Comparison of ENCODE assay signal across 9 mouse cellular contexts in the genomic region with DNA sequence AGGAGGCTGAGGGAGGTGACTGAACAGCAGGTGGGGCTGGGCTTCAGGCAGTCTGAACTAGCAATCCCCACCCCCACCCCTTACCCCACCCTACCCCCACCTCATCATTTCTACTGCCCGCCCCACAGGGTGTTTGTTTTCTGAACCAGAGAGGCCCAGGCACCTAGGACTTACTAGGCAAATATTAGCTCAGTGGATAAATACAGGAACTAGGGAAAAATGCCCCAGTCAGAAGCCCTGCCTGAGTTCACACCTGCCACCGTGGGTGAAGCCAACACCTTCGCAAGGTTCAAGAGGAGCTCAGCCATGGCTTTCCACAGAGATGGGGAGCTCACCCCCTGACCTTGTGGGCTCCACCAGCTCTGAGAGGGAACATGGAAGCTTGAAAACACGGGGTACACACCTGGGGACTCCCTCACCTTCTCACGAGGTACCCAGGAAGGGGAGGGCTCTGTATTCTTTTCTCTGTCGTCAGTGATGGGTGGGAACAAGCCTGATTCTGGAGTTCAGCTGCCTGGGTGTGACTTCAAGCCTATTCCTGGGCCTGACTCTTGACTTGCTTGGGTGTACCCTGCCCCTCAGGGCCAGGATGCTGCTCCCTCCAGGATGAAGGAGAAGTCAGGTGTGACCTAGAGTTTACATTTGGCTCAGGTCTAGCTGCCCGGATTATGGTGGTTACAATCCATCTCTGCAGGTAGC. TPM values are rescaled to one million over a fixed set of nuclear protein-coding genes. Genes with fewer than 3 reads are reported as not detected.
DNase-seq lines count a peak whose midpoint lies in the region; ATAC-seq lines count a peak whose summit lies in the region.
"Had no signal": no experiment of that assay in that cellular context is flagged by ENCODE, and none has a peak within 500 bp of the region (broad histone marks: within the 10 kb centered on the region; RNA-seq: fewer than 3 reads in every experiment).

Adgrg1 (plus strand) TSS at position 285 of the 699 bp plus-strand sequence.

- H3K27ac ChIP-seq in forebrain, embryonic 12.5 days = no peak within 1 kb of the TSS
- peak within 1 kb of the TSS; percentile 84 for H3K27ac ChIP-seq in intestine, embryonic 14.5 days (ENCODE audit: low read depth)
- no peak within 1 kb of the TSS for H3K27ac ChIP-seq in limb, embryonic 10.5 days
- H3K27ac ChIP-seq: limb, embryonic 12.5 days had no signal

- WGBS in forebrain, embryonic 12.5 days = 56% methylated on average over 7 of the region's 7 CpGs
- 34% methylated on average over 7 of the region's 7 CpGs for WGBS in intestine, embryonic 14.5 days
- WGBS in limb, embryonic 10.5 days = 45% methylated on average over 7 of the region's 7 CpGs

- H3K9ac ChIP-seq in forebrain, embryonic 12.5 days = no peak within 1 kb of the TSS
- H3K9ac ChIP-seq in intestine, embryonic 14.5 days (ENCODE audit: low read length) = no peak within 1 kb of the TSS
- H3K9ac ChIP-seq: limb, embryonic 12.5 days had no signal

- peaks cover 16% of the 10 kb centered on the region; the same call in 1 of the 2 replicates for H3K27me3 ChIP-seq in forebrain, embryonic 12.5 days
- H3K27me3 ChIP-seq in intestine, embryonic 14.5 days (replicated peaks; ENCODE audit: control insufficient read depth, insufficient read depth, low read length) = 0 out of 2 replicates have a peak, but pooled peaks cover 4% of the 10 kb centered on the region
- H3K27me3 ChIP-seq in limb, embryonic 10.5 days (ENCODE audit: low read depth, poor library complexity, severe bottlenecking) = peaks cover 56% of the 10 kb centered on the region

- H3K4me2 ChIP-seq in forebrain, embryonic 12.5 days = no peak within 1 kb of the TSS
- 0 out of 2 replicates have a peak within 1 kb of the TSS, but pooled peaks have one; percentile 8 for H3K4me2 ChIP-seq in intestine, embryonic 14.5 days (ENCODE audit: low read length)
- H3K4me2 ChIP-seq: limb, embryonic 12.5 days had no signal

- no peak within 1 kb of the TSS for H3K4me3 ChIP-seq in forebrain, embryonic 12.5 days (replicated peaks)
- H3K4me3 ChIP-seq in intestine, embryonic 14.5 days (ENCODE audit: low read depth, low read length) = no peak within 1 kb of the TSS
- no peak within 1 kb of the TSS for H3K4me3 ChIP-seq in limb, embryonic 10.5 days
- H3K4me3 ChIP-seq: limb, embryonic 12.5 days had no signal

- ATAC-seq in forebrain, embryonic 12.5 days (ENCODE audit: low FRiP score) = no peak
- peak; percentile 84 for ATAC-seq in intestine, embryonic 14.5 days (replicated peaks; ENCODE audit: low FRiP score, low TSS enrichment, low read depth)
- ATAC-seq in monocyte, adult 5-6 weeks (replicated peaks; ENCODE audit: insufficient number of reproducible peaks, low FRiP score, low TSS enrichment, poor library complexity, severe bottlenecking) = no peak

- H3K36me3 ChIP-seq in forebrain, embryonic 12.5 days (replicated peaks) = no peaks in the 10 kb centered on the region
- H3K36me3 ChIP-seq in intestine, embryonic 14.5 days (ENCODE audit: control insufficient read depth, insufficient read depth, low read length) = no peaks in the 10 kb centered on the region
- no peaks in the 10 kb centered on the region for H3K36me3 ChIP-seq in limb, embryonic 10.5 days
- H3K36me3 ChIP-seq: limb, embryonic 12.5 days had no signal

- no peaks in the 10 kb centered on the region for H3K9me3 ChIP-seq in forebrain, embryonic 12.5 days
- no peaks in the 10 kb centered on the region for H3K9me3 ChIP-seq in intestine, embryonic 14.5 days (ENCODE audit: control insufficient read depth, low read length)
- H3K9me3 ChIP-seq in limb, embryonic 10.5 days (replicated peaks) = no peaks in the 10 kb centered on the region
- H3K9me3 ChIP-seq: limb, embryonic 12.5 days had no signal

- DNase-seq in left cerebral cortex, adult 18-20 months (ENCODE audit: low spot score in 2 of 2) = no peak
- DNase-seq in left cerebral cortex, adult 11 months (ENCODE audit: low spot score) = no peak
- DNase-seq in intestine, embryonic 14.5 days (ENCODE audit: low spot score) = peak; percentile 77
- DNase-seq in limb, embryonic 10.5 days (ENCODE audit: low spot score) = no peak
- no peak for DNase-seq in spleen, postnatal 10 days (ENCODE audit: low spot score in 2 of 2)
- DNase-seq in cerebellum, postnatal 10 days = no peak

- peaks cover 27% of the 10 kb centered on the region for H3K4me1 ChIP-seq in forebrain, embryonic 12.5 days
- H3K4me1 ChIP-seq in intestine, embryonic 14.5 days (replicated peaks; ENCODE audit: control insufficient read depth, insufficient read depth, low read length) = no peaks in the 10 kb centered on the region
- H3K4me1 ChIP-seq in limb, embryonic 10.5 days = peaks cover 22% of the 10 kb centered on the region

RNA-seq across cellular contexts. Expression of gene Adgrg1, which starts in this region (rescaled TPM):
- 10 to 100 TPM; 81.2 to 81.3 TPM for total RNA-seq in left cerebral cortex, adult 18-20 months (2021)
- polyA plus RNA-seq in forebrain, embryonic 12.5 days (2016; fragmentation: Nextera tagmentation; extraction: Ambion mirVana) = 180 and 222 TPM in 2 replicates
- 23.6 and 26.5 TPM in 2 replicates for polyA plus RNA-seq in intestine, embryonic 14.5 days (2014; fragmentation: Nextera tagmentation; extraction: Ambion mirVana)
- 7.0 and 11.6 TPM in 2 replicates for polyA plus RNA-seq in limb, embryonic 10.5 days (2016; fragmentation: Nextera tagmentation; extraction: Ambion mirVana)
- total RNA-seq in monocyte, adult 5-6 weeks (2017) = 2.2 to 16.6 TPM (median 4.6 TPM) in 3 replicates
